In the genomic region with DNA sequence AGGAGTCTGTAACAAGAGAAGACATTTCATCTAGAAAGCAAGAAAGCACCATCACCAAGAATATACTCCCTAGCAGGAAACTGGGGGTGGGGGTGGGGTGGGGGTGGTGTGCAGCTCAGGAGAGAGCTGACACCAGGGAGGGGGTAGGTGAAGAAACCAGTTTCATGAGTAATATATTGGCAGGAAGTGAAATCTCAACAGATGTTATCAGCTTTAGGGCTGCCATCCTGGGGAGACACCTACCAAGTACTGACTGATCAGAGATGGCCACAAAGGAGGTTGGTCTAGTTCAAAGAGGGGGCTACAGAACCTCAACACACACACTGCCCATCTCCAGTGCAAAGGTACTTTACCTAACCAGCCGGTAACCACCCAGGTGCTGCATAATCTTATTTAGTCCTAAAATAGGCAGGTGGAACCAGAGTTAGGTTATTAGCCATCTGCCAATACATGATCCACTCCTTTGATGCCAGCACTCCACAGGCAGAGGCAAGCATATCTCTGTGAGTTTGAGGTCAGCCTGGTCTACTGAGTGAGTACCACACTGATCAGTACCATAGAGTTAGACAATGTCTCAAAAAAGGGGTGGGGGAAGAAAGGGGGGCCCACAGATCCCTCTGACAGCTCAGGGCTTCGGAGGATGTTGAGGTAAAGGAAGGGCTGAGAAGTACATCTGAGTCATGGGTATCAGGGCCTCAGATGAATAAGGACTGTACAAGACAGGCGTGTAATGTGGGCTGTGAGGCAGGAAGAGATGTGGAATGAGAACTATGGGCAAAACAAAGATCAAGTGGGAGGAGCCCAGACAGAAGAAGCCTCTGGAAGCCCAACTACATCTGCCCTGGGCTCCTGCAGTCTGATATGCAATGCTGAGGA, we compare ENCODE assay signal across 22 mouse cellular contexts. TPM values are rescaled to one million over a fixed set of nuclear protein-coding genes. Genes with fewer than 3 reads are reported as not detected.
DNase-seq lines count a peak whose midpoint lies in the region; ATAC-seq and TF ChIP-seq lines count a peak whose summit lies in the region.
"Had no signal": no experiment of that assay in that cellular context is flagged by ENCODE, and none has a peak within 500 bp of the region (broad histone marks: within the 10 kb centered on the region; RNA-seq: fewer than 3 reads in every experiment).

No protein-coding gene starts in this region.

- H3K27me3 ChIP-seq in E14TG2a.4 (ENCODE audit: insufficient read depth, low read length) = peaks cover 25% of the 10 kb centered on the region
- H3K27me3 ChIP-seq: embryonic facial prominence, embryonic 15.5 days; forebrain, embryonic 13.5 days; limb, embryonic 15.5 days; Patski had no signal

- TF ChIP-seq CTCF in E14TG2a.4 (conservative IDR thresholded peaks at IDR 0.05; ENCODE audit: low read length) = no peak
- TF ChIP-seq CTCF in layer of hippocampus, adult 2 months (conservative IDR thresholded peaks at IDR 0.05) = no peak

- peak; percentile 44 for DNase-seq in thymus, postnatal 0 days (ENCODE audit: low spot score)
- no peak for DNase-seq in thymus, postnatal 10 days (ENCODE audit: low spot score in 2 of 2)
- DNase-seq in heart, postnatal 25 days (ENCODE audit: low spot score) = no peak
- no peak for DNase-seq in layer of hippocampus, adult 2 months (ENCODE audit: low spot score in 2 of 2)
- DNase-seq: adrenal gland, postnatal 36 days; cerebellum, postnatal 10 days; embryo, embryonic 11 days; heart, adult 18-20 months; kidney, adult 8-10 months; lung, embryonic 14.5 days; right cerebral cortex, adult 18-20 months; spleen, adult 18-20 months had no signal

- peaks cover 37% of the 10 kb centered on the region for H3K36me3 ChIP-seq in E14TG2a.4 (ENCODE audit: insufficient read depth, low read length)
- H3K36me3 ChIP-seq: embryonic facial prominence, embryonic 15.5 days; limb, embryonic 15.5 days; midbrain, embryonic 13.5 days had no signal

- H3K27ac ChIP-seq in layer of hippocampus, adult 2 months = no peak overlapping the region
- H3K27ac ChIP-seq: embryonic facial prominence, embryonic 15.5 days; forebrain, embryonic 13.5 days; limb, embryonic 15.5 days; macrophage; midbrain, embryonic 13.5 days had no signal

- peak overlapping the region; percentile 33; the same call in 1 of the 2 replicates for H3K4me3 ChIP-seq in E14TG2a.4 (replicated peaks; ENCODE audit: low read length)
- no peak overlapping the region for H3K4me3 ChIP-seq in layer of hippocampus, adult 2 months
- H3K4me3 ChIP-seq: embryonic facial prominence, embryonic 15.5 days; forebrain, embryonic 13.5 days; hindbrain, embryonic 10.5 days; limb, embryonic 15.5 days; midbrain, embryonic 13.5 days had no signal

- H3K9me3 ChIP-seq in E14TG2a.4 (ENCODE audit: low read length) = no peaks in the 10 kb centered on the region
- H3K9me3 ChIP-seq: embryonic facial prominence, embryonic 15.5 days; forebrain, embryonic 13.5 days; hindbrain, embryonic 10.5 days; limb, embryonic 15.5 days; midbrain, embryonic 13.5 days had no signal

- ATAC-seq in megakaryocyte, adult 5-6 weeks (ENCODE audit: poor library complexity, severe bottlenecking) = peak; percentile 36
- no peak for ATAC-seq in erythroblast, adult 5-6 weeks (replicated peaks; ENCODE audit: low FRiP score, poor library complexity, severe bottlenecking)
- ATAC-seq: forebrain, embryonic 13.5 days; midbrain, embryonic 13.5 days; Patski had no signal

- H3K4me1 ChIP-seq in E14TG2a.4 (replicated peaks; ENCODE audit: low read depth, low read length) = peaks cover 96% of the 10 kb centered on the region

- intact Hi-C loops in heart, postnatal 25 days (cut with DNase I) = loop anchor here (5.0 kb wide), 1 partner anchor 33 kb away; the partner anchor contains the start of gene Ccdc88c

RNA-seq across cellular contexts. Expression of gene Ccdc88c, which starts 34.5 kb away (rescaled TPM):
- polyA plus RNA-seq in thymus, postnatal 0 days (2015; fragmentation: Nextera tagmentation; extraction: Ambion mirVana) = 17.1 and 24.5 TPM in 2 replicates
- 71.2 and 71.7 TPM in 2 replicates for total RNA-seq in megakaryocyte, adult 5-6 weeks (2015)
- total RNA-seq in megakaryocyte, adult 5-6 weeks (2017) = 195 and 212 TPM in 2 replicates
- total RNA-seq in heart, postnatal 25 days (2021) = 1 to 10 TPM; 5.9 to 6.7 TPM
- 10 to 100 TPM; 24.3 to 33.7 TPM for total RNA-seq in layer of hippocampus, adult 2 months (2021)
- total RNA-seq in erythroblast, adult 5-6 weeks (2015; ENCODE audit: low replicate concordance) = 56.1 and 68.1 TPM in 2 replicates
- 180 TPM in 2 replicates for total RNA-seq in erythroblast, adult 5-6 weeks (2017; ENCODE audit: low replicate concordance)
